9 mouse cellular contexts compared by ENCODE assay signal in the genomic region with DNA sequence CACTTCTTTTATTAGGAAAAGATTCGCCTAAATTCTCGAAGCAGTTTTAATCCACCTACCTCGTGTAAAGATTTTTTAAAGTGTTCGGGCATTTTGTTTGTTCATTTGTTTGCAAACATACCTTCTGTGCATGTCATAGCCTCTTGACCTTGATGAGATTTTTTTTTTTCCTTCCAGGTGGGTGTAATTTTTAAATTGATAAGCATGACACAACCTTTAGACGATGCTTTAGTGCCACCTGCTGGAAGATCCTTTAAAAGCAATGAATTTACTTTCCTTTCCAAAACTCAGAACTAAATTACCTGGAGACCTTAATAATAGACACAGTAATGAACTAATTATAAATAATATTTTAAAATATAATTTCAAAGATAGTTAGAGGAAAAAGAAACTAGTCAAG.
DNase-seq lines count a peak whose midpoint lies in the region; ATAC-seq lines count a peak whose summit lies in the region.
"Had no signal": no experiment of that assay in that cellular context is flagged by ENCODE, and none has a peak within 500 bp of the region (broad histone marks: within the 10 kb centered on the region; RNA-seq: fewer than 3 reads in every experiment).

No protein-coding gene starts in this region.

- H3K4me3 ChIP-seq in midbrain, embryonic 11.5 days (ENCODE audit: low read depth, low read length), result no peak overlapping the region
- no peak overlapping the region for H3K4me3 ChIP-seq in midbrain, embryonic 10.5 days
- H3K4me3 ChIP-seq in neural tube, embryonic 15.5 days (replicated peaks), result no peak overlapping the region
- H3K4me3 ChIP-seq: heart, embryonic 15.5 days had no signal

- H3K4me1 ChIP-seq in midbrain, embryonic 11.5 days (ENCODE audit: control insufficient read depth, insufficient read depth, low read length), result no peaks in the 10 kb centered on the region
- peaks cover 4% of the 10 kb centered on the region; the same call in 1 of the 2 replicates for H3K4me1 ChIP-seq in midbrain, embryonic 10.5 days
- no peaks in the 10 kb centered on the region for H3K4me1 ChIP-seq in neural tube, embryonic 15.5 days
- H3K4me1 ChIP-seq: heart, embryonic 15.5 days had no signal

- WGBS in midbrain, embryonic 11.5 days, result 59% methylated on average over 5 of the region's 5 CpGs
- WGBS in midbrain, embryonic 10.5 days, result 61% methylated on average over 5 of the region's 5 CpGs
- WGBS in neural tube, embryonic 15.5 days, result 62% methylated on average over 5 of the region's 5 CpGs

- H3K27me3 ChIP-seq in midbrain, embryonic 11.5 days (ENCODE audit: control insufficient read depth, insufficient read depth, low read length), result no peaks in the 10 kb centered on the region
- H3K27me3 ChIP-seq in midbrain, embryonic 10.5 days (ENCODE audit: low read depth, poor library complexity, severe bottlenecking), result no peaks in the 10 kb centered on the region
- no peaks in the 10 kb centered on the region for H3K27me3 ChIP-seq in neural tube, embryonic 15.5 days (replicated peaks)
- H3K27me3 ChIP-seq: heart, embryonic 15.5 days had no signal

- no peak overlapping the region for H3K27ac ChIP-seq in midbrain, embryonic 11.5 days (ENCODE audit: low read depth, low read length)
- no peak overlapping the region for H3K27ac ChIP-seq in midbrain, embryonic 10.5 days (replicated peaks)
- no peak overlapping the region for H3K27ac ChIP-seq in neural tube, embryonic 15.5 days (replicated peaks)
- H3K27ac ChIP-seq: heart, embryonic 15.5 days had no signal

- H3K4me2 ChIP-seq in midbrain, embryonic 11.5 days, result no peak overlapping the region
- no peak overlapping the region for H3K4me2 ChIP-seq in neural tube, embryonic 15.5 days
- H3K4me2 ChIP-seq: heart, embryonic 15.5 days had no signal

- peak; percentile 6 for DNase-seq in heart, postnatal 4 days
- DNase-seq in heart, adult 9 months (ENCODE audit: low spot score in 2 of 2), result no peak
- DNase-seq in midbrain, embryonic 11.5 days (ENCODE audit: low spot score, missing footprints), result peak; percentile 92
- no peak for DNase-seq in midbrain, embryonic 10.5 days (ENCODE audit: low spot score)
- DNase-seq in cerebellum, postnatal 14 days, result peak; percentile 69 to 80
- DNase-seq in retina, postnatal 1 day, result peak; percentile 55
- no peak for DNase-seq in adrenal gland, adult 8-10 months

- no peaks in the 10 kb centered on the region for H3K9me3 ChIP-seq in midbrain, embryonic 11.5 days (ENCODE audit: control insufficient read depth, low read length)
- no peaks in the 10 kb centered on the region for H3K9me3 ChIP-seq in midbrain, embryonic 10.5 days (replicated peaks)
- no peaks in the 10 kb centered on the region for H3K9me3 ChIP-seq in neural tube, embryonic 15.5 days (replicated peaks)
- H3K9me3 ChIP-seq: heart, embryonic 15.5 days had no signal

- no peak overlapping the region for H3K9ac ChIP-seq in midbrain, embryonic 11.5 days (ENCODE audit: low read length)
- no peak overlapping the region for H3K9ac ChIP-seq in neural tube, embryonic 15.5 days (replicated peaks)
- H3K9ac ChIP-seq: heart, embryonic 15.5 days had no signal

- ATAC-seq in midbrain, embryonic 11.5 days (ENCODE audit: low FRiP score), result peak; percentile 34; the same call in 1 of the 2 replicates
- ATAC-seq in neural tube, embryonic 15.5 days (ENCODE audit: low FRiP score), result no peak

- no peaks in the 10 kb centered on the region for H3K36me3 ChIP-seq in midbrain, embryonic 11.5 days (ENCODE audit: control insufficient read depth, insufficient read depth, low read length)
- H3K36me3 ChIP-seq in midbrain, embryonic 10.5 days, result no peaks in the 10 kb centered on the region
- no peaks in the 10 kb centered on the region for H3K36me3 ChIP-seq in neural tube, embryonic 15.5 days
- H3K36me3 ChIP-seq: heart, embryonic 15.5 days had no signal

Comparison
In these comparisons a context has a peak if more than half of its experiments do, and no peak if none do; other contexts are left out.
1. DNase-seq: peak in heart, postnatal 4 days (single experiment), midbrain, embryonic 11.5 days (single experiment), cerebellum, postnatal 14 days (2 of 2) and retina, postnatal 1 day (single experiment); none in heart, adult 9 months (0 of 2), midbrain, embryonic 10.5 days (single experiment) and adrenal gland, adult 8-10 months (single experiment).